Mouse (Mus musculus): ENCODE data around the gene Lama2. TPM values are rescaled to one million over a fixed set of nuclear protein-coding genes. Genes with fewer than 3 reads are reported as not detected.

The Lama2 gene
- polyA plus RNA-seq, 1 experiment: 2.9 TPM

GRCm38 (mm10) chr10:27390753-27391152 is 228.8 kb downstream of the Lama2 start:
- Histone ChIP-seq H3K36me3 (ENCODE audit: control insufficient read depth, insufficient read depth, low read length) (no peaks in the 10 kb centered on the region), H3K27ac (ENCODE audit: control insufficient read depth, insufficient read depth, low read length) (no peak overlapping the region), H3K27me3 (ENCODE audit: control insufficient read depth, insufficient read depth, low read length) (no peaks in the 10 kb centered on the region), H3K4me1 (replicated peaks; ENCODE audit: control insufficient read depth, insufficient read depth, low read length) (no peaks in the 10 kb centered on the region), H3K4me3 (ENCODE audit: control insufficient read depth, insufficient read depth, low read length) (no peak overlapping the region)
- TF ChIP-seq POLR2A (IDR thresholded peaks at IDR 0.05; ENCODE audit: control insufficient read depth, extremely low read depth, insufficient read depth, low read length, poor library complexity): no peak
- TF ChIP-seq CTCF (IDR thresholded peaks at IDR 0.05; ENCODE audit: borderline replicate concordance, control insufficient read depth, extremely low read depth, insufficient read depth, low read length, poor library complexity): no peak
- DNase-seq: no peak
- 79% methylated on average over 1 of the region's 1 CpGs for WGBS

GRCm38 (mm10) chr10:27387531-27387930 is 232.0 kb downstream of the Lama2 start:
- Histone ChIP-seq H3K27me3 (ENCODE audit: control insufficient read depth, insufficient read depth, low read length) (no peaks in the 10 kb centered on the region), H3K4me1 (replicated peaks; ENCODE audit: control insufficient read depth, insufficient read depth, low read length) (no peaks in the 10 kb centered on the region), H3K27ac (ENCODE audit: control insufficient read depth, insufficient read depth, low read length) (no peak overlapping the region), H3K36me3 (ENCODE audit: control insufficient read depth, insufficient read depth, low read length) (no peaks in the 10 kb centered on the region), H3K4me3 (ENCODE audit: control insufficient read depth, insufficient read depth, low read length) (no peak overlapping the region)
- WGBS: 24% methylated on average over 1 of the region's 1 CpGs
- no peak for TF ChIP-seq POLR2A (IDR thresholded peaks at IDR 0.05; ENCODE audit: control insufficient read depth, extremely low read depth, insufficient read depth, low read length, poor library complexity)
- no peak for TF ChIP-seq CTCF (IDR thresholded peaks at IDR 0.05; ENCODE audit: borderline replicate concordance, control insufficient read depth, extremely low read depth, insufficient read depth, low read length, poor library complexity)
- no peak for DNase-seq

GRCm38 (mm10) chr10:27384636-27385035 is 234.9 kb downstream of the Lama2 start:
- 52% methylated on average over 4 of the region's 4 CpGs for WGBS
- Histone ChIP-seq H3K27ac (ENCODE audit: control insufficient read depth, insufficient read depth, low read length) (no peak overlapping the region), H3K4me3 (ENCODE audit: control insufficient read depth, insufficient read depth, low read length) (no peak overlapping the region), H3K36me3 (ENCODE audit: control insufficient read depth, insufficient read depth, low read length) (no peaks in the 10 kb centered on the region), H3K4me1 (replicated peaks; ENCODE audit: control insufficient read depth, insufficient read depth, low read length) (no peaks in the 10 kb centered on the region), H3K27me3 (ENCODE audit: control insufficient read depth, insufficient read depth, low read length) (no peaks in the 10 kb centered on the region)
- TF ChIP-seq CTCF (IDR thresholded peaks at IDR 0.05; ENCODE audit: borderline replicate concordance, control insufficient read depth, extremely low read depth, insufficient read depth, low read length, poor library complexity): no peak
- TF ChIP-seq POLR2A (IDR thresholded peaks at IDR 0.05; ENCODE audit: control insufficient read depth, extremely low read depth, insufficient read depth, low read length, poor library complexity): no peak
- no peak for DNase-seq

- Histone ChIP-seq H3K4me3 (ENCODE audit: control insufficient read depth, insufficient read depth, low read length) (no peak overlapping the region), H3K27ac (ENCODE audit: control insufficient read depth, insufficient read depth, low read length) (no peak overlapping the region), H3K36me3 (ENCODE audit: control insufficient read depth, insufficient read depth, low read length) (no peaks in the 10 kb centered on the region), H3K27me3 (ENCODE audit: control insufficient read depth, insufficient read depth, low read length) (no peaks in the 10 kb centered on the region), H3K4me1 (replicated peaks; ENCODE audit: control insufficient read depth, insufficient read depth, low read length) (no peaks in the 10 kb centered on the region)
- no peak for DNase-seq
- TF ChIP-seq POLR2A (IDR thresholded peaks at IDR 0.05; ENCODE audit: control insufficient read depth, extremely low read depth, insufficient read depth, low read length, poor library complexity) (no peak), CTCF (IDR thresholded peaks at IDR 0.05; ENCODE audit: borderline replicate concordance, control insufficient read depth, extremely low read depth, insufficient read depth, low read length, poor library complexity) (no peak)
- 70% methylated on average over 2 of the region's 2 CpGs for WGBS
Observed at GRCm38 (mm10) chr10:27382887-27383609, 236.5 kb downstream of the Lama2 start.

GRCm38 (mm10) chr10:27378286-27378685 is 241.3 kb downstream of the Lama2 start:
- H3K27ac ChIP-seq (ENCODE audit: control insufficient read depth, insufficient read depth, low read length): no peak overlapping the region
- H3K27me3 ChIP-seq (ENCODE audit: control insufficient read depth, insufficient read depth, low read length): no peaks in the 10 kb centered on the region
- no peak overlapping the region for H3K4me3 ChIP-seq (ENCODE audit: control insufficient read depth, insufficient read depth, low read length)
- no peaks in the 10 kb centered on the region for H3K36me3 ChIP-seq (ENCODE audit: control insufficient read depth, insufficient read depth, low read length)
- TF ChIP-seq CTCF (IDR thresholded peaks at IDR 0.05; ENCODE audit: borderline replicate concordance, control insufficient read depth, extremely low read depth, insufficient read depth, low read length, poor library complexity) (no peak), POLR2A (IDR thresholded peaks at IDR 0.05; ENCODE audit: control insufficient read depth, extremely low read depth, insufficient read depth, low read length, poor library complexity) (no peak)
- WGBS: 18% methylated on average over 1 of the region's 1 CpGs
- DNase-seq: no peak
- H3K4me1 ChIP-seq (replicated peaks; ENCODE audit: control insufficient read depth, insufficient read depth, low read length): no peaks in the 10 kb centered on the region

GRCm38 (mm10) chr10:27344278-27344677 is 275.3 kb downstream of the Lama2 start:
- no peak for DNase-seq
- Histone ChIP-seq H3K36me3 (ENCODE audit: control insufficient read depth, insufficient read depth, low read length) (no peaks in the 10 kb centered on the region), H3K4me1 (replicated peaks; ENCODE audit: control insufficient read depth, insufficient read depth, low read length) (no peaks in the 10 kb centered on the region), H3K4me3 (ENCODE audit: control insufficient read depth, insufficient read depth, low read length) (no peak overlapping the region), H3K27me3 (ENCODE audit: control insufficient read depth, insufficient read depth, low read length) (no peaks in the 10 kb centered on the region), H3K27ac (ENCODE audit: control insufficient read depth, insufficient read depth, low read length) (no peak overlapping the region)
- TF ChIP-seq POLR2A (IDR thresholded peaks at IDR 0.05; ENCODE audit: control insufficient read depth, extremely low read depth, insufficient read depth, low read length, poor library complexity) (no peak), CTCF (IDR thresholded peaks at IDR 0.05; ENCODE audit: borderline replicate concordance, control insufficient read depth, extremely low read depth, insufficient read depth, low read length, poor library complexity) (no peak)
- WGBS: 84% methylated on average over 7 of the region's 7 CpGs
